Mouse (Mus musculus): ENCODE measurements around the gene Neurl2. TPM values are rescaled to one million over a fixed set of nuclear protein-coding genes. Genes with fewer than 3 reads are reported as not detected.

The Neurl2 gene
- total and polyA plus RNA-seq, 2 experiments, result 1.6 to 5.6 TPM

DNA sequence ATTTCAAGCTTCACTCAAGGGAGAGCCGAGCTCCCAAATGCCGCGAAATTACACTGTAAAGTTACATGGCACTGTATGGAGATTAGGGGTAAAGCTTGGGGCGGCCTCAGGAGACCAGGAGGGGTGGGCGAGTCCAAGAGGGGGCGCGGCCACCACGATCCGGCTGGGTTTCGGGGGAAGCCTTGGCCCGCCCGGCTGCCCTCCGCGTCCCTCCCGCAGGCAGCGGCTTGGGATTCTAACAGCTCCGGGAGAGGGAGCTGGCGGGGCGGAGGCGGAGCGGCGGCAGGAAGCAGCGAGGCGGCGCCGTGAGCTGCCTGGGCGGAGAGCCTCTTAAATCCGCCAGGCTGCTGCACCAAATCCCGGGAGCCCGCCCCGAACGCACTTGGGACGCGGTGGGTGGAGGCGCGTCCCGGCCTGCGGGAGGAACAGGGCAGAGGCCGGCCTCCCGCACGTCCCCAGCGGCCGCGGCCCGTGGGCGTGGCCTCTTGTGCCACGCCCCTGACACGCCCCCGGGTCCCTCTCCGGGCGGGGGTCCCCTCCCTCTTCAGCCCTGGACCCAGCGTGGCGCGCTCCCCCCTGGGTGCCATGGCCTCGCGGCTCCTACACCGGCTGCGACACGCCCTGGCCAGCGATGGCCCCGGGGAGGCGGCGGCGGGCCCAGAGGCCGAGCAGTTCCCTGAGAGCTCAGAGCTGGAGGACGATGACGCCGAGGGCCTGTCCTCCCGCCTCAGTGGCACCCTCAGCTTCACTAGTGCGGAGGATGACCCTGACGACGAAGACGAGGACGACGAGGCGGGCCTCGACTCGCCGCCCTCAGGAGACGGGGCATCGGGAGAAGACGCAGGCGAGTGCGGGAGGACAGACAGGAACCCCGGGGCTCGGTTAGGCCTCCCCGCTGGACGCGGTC is 47.5 kb downstream of the Neurl2 start, which contains the start of gene Snx21:
Gene Snx21 (plus strand): TSS at position 343 of the 907 bp plus-strand sequence.
- peak; percentile 87 for DNase-seq (ENCODE audit: extremely low read depth, low read depth, low spot score)
- peak within 1 kb of the TSS; percentile 90 for H3K4me3 ChIP-seq (ENCODE audit: insufficient read depth, low read depth, low read length)
- H3K79me2 ChIP-seq (ENCODE audit: control insufficient read depth, insufficient read depth, low read length), result no peaks in the 10 kb centered on the region
- WGBS, result under 1% methylated on average over 87 of the region's 89 CpGs
- peaks cover 11% of the 10 kb centered on the region for H3K4me1 ChIP-seq (ENCODE audit: control insufficient read depth, insufficient read depth, low read length)
- peak within 1 kb of the TSS; percentile 98 for H3K9ac ChIP-seq (ENCODE audit: low read depth, low read length)
- H3K27ac ChIP-seq (replicated peaks; ENCODE audit: insufficient read depth, low read depth, low read length), result peak within 1 kb of the TSS; percentile 88
- H3K27me3 ChIP-seq (ENCODE audit: control insufficient read depth, insufficient read depth, low read length), result no peaks in the 10 kb centered on the region
- H3K36me3 ChIP-seq (ENCODE audit: control insufficient read depth, insufficient read depth, low read length), result no peaks in the 10 kb centered on the region
- TF ChIP-seq POLR2A (IDR thresholded peaks at IDR 0.05; ENCODE audit: extremely low read depth, insufficient read depth, low read length), result peak; percentile 93
- peak; percentile 49 for TF ChIP-seq CTCF (IDR thresholded peaks at IDR 0.05; ENCODE audit: low read depth, low read length)

DNA sequence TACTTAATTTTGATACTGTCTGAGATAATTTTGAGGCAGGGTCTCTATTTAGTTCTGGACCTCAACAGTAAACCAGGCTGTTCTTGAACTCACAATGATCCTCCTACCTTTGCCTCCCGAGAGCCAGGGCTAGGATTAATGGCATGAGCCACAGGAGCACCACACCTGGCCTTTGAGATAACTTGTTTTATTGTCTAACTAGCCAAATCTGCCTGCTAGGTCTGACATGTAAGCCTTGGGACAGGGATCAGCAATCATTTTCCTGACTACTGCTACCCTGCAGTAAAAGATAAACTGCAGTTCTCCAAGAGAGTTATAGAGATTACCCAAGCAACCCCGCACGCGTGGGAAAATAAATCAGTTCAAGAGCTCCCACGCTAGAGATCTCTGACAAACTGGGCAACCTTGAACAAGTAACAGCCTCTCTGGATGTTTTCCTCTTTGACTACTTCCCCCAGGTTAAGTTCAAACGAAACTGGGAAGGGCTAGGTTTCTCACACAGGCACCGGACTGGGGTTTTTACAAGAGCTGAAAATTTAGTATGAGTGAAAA is 48.3 kb downstream of the Neurl2 start:
- H3K36me3 ChIP-seq (ENCODE audit: control insufficient read depth, insufficient read depth, low read length), result no peaks in the 10 kb centered on the region
- TF ChIP-seq CTCF (IDR thresholded peaks at IDR 0.05; ENCODE audit: low read depth, low read length) (no peak), POLR2A (IDR thresholded peaks at IDR 0.05; ENCODE audit: extremely low read depth, insufficient read depth, low read length) (no peak)
- no peaks in the 10 kb centered on the region for H3K27me3 ChIP-seq (ENCODE audit: control insufficient read depth, insufficient read depth, low read length)
- DNase-seq (ENCODE audit: extremely low read depth, low read depth, low spot score), result peak; percentile 38
- H3K27ac ChIP-seq (replicated peaks; ENCODE audit: insufficient read depth, low read depth, low read length), result peak overlapping the region; percentile 88; the same call in 1 of the 2 replicates
- H3K4me1 ChIP-seq (ENCODE audit: control insufficient read depth, insufficient read depth, low read length), result peaks cover 10% of the 10 kb centered on the region
- H3K4me3 ChIP-seq (ENCODE audit: insufficient read depth, low read depth, low read length), result peak overlapping the region; percentile 90
- H3K79me2 ChIP-seq (ENCODE audit: control insufficient read depth, insufficient read depth, low read length), result no peaks in the 10 kb centered on the region
- WGBS, result 4% methylated on average over 7 of the region's 7 CpGs
- peak overlapping the region; percentile 98 for H3K9ac ChIP-seq (ENCODE audit: low read depth, low read length)

DNA sequence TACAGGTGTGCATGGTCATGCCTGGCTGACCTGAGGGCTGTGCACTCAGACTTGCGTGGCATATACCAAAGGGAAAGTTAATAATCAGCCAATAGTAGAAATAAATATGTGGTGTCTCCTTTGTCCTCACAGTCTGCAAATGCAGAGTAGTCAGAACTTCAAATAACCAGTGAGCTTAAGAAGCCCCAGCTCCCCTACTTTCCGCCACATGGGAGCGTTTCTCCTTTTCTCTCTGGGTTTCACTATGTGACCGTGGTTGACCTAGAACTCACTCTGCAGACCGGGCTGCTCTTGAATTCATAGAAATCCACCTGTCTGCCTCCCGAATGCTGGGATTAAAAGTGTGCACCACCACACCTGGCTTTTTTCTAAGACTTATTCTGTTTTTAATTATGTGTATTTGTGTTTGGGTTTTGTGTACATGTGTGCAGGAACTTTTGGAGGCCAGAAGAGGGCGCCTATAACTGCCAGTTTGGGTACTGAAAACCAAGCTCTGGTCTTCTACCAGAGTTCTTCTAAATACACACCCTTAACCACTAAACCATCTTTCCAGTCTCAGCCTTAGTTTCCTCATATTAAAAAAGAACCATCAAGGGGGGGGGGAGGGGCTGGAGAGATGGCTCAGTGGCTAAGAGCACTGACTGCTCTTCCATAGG is 49.2 kb downstream of the Neurl2 start:
- WGBS, result 75% methylated on average over 7 of the region's 7 CpGs

DNA sequence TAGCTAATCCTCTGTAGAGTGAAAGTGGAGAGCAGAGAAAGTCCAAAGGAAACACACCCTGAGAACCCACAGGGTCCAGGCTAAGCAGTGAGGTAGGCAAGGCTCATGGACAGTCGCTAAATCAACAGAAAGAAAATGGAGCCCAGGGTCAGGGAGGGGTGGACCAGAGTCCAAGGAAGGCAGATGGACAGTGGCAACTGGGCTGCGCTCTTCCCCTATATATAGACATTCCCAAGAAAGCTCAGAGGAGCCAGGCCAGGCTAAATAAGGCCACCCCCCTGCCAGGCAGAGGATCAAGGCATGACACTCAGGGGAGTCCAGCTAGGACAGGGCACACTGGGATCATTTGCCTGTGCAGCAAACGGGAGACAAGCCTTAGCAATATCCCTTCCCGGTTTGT is 51.4 kb downstream of the Neurl2 start:
- Histone ChIP-seq H3K79me2 (ENCODE audit: control insufficient read depth, insufficient read depth, low read length) (no peaks in the 10 kb centered on the region), H3K27ac (replicated peaks; ENCODE audit: insufficient read depth, low read depth, low read length) (no peak overlapping the region), H3K4me3 (ENCODE audit: insufficient read depth, low read depth, low read length) (no peak overlapping the region), H3K36me3 (ENCODE audit: control insufficient read depth, insufficient read depth, low read length) (no peaks in the 10 kb centered on the region), H3K4me1 (ENCODE audit: control insufficient read depth, insufficient read depth, low read length) (peaks cover 8% of the 10 kb centered on the region), H3K9ac (ENCODE audit: low read depth, low read length) (no peak overlapping the region), H3K27me3 (ENCODE audit: control insufficient read depth, insufficient read depth, low read length) (no peaks in the 10 kb centered on the region)
- no peak for DNase-seq (ENCODE audit: extremely low read depth, low read depth, low spot score)
- TF ChIP-seq POLR2A (IDR thresholded peaks at IDR 0.05; ENCODE audit: extremely low read depth, insufficient read depth, low read length), result no peak
- TF ChIP-seq CTCF (IDR thresholded peaks at IDR 0.05; ENCODE audit: low read depth, low read length), result no peak
- WGBS, result 75% methylated on average over 4 of the region's 4 CpGs

More for the DNA sequence above, 49.2 kb downstream of the Neurl2 start:
- Histone ChIP-seq H3K4me3 (ENCODE audit: insufficient read depth, low read depth, low read length) (no peak overlapping the region), H3K36me3 (ENCODE audit: control insufficient read depth, insufficient read depth, low read length) (no peaks in the 10 kb centered on the region), H3K79me2 (ENCODE audit: control insufficient read depth, insufficient read depth, low read length) (no peaks in the 10 kb centered on the region), H3K27me3 (ENCODE audit: control insufficient read depth, insufficient read depth, low read length) (no peaks in the 10 kb centered on the region), H3K9ac (ENCODE audit: low read depth, low read length) (no peak overlapping the region), H3K27ac (replicated peaks; ENCODE audit: insufficient read depth, low read depth, low read length) (no peak overlapping the region), H3K4me1 (ENCODE audit: control insufficient read depth, insufficient read depth, low read length) (peaks cover 10% of the 10 kb centered on the region)
- TF ChIP-seq POLR2A (IDR thresholded peaks at IDR 0.05; ENCODE audit: extremely low read depth, insufficient read depth, low read length), result no peak
- TF ChIP-seq CTCF (IDR thresholded peaks at IDR 0.05; ENCODE audit: low read depth, low read length), result peak; percentile 23; the same call in 1 of the 2 replicates
- peak; percentile 31 for DNase-seq (ENCODE audit: extremely low read depth, low read depth, low spot score)

Other genes with a start within 250 kb of the Neurl2 start
- gene Wfdc6a, start 248.0 kb downstream of the Neurl2 start, total RNA-seq (2014; rRNA removed), result not detected in 2 replicates
- gene Wfdc6a, start 248.0 kb downstream of the Neurl2 start, polyA plus RNA-seq (2012; rRNA removed), result 0.11 TPM in 1 of 2 replicates, not detected in the other
- not detected in 2 replicates for gene Eppin, start 239.9 kb downstream of the Neurl2 start, total RNA-seq (2014; rRNA removed)
- gene Eppin, start 239.9 kb downstream of the Neurl2 start, polyA plus RNA-seq (2012; rRNA removed), result not detected in 2 replicates
- not detected in 2 replicates for gene Wfdc6b, start 219.9 kb downstream of the Neurl2 start, total RNA-seq (2014; rRNA removed)
- not detected in 2 replicates for gene Wfdc6b, start 219.9 kb downstream of the Neurl2 start, polyA plus RNA-seq (2012; rRNA removed)
- not detected in 2 replicates for gene Wfdc8, start 219.8 kb downstream of the Neurl2 start, total RNA-seq (2014; rRNA removed)
- not detected in 2 replicates for gene Wfdc8, start 219.8 kb downstream of the Neurl2 start, polyA plus RNA-seq (2012; rRNA removed)
- gene Wfdc16, start 194.7 kb downstream of the Neurl2 start, total RNA-seq (2014; rRNA removed), result not detected in 2 replicates
- 0.07 TPM in 1 of 2 replicates, not detected in the other for gene Wfdc16, start 194.7 kb downstream of the Neurl2 start, polyA plus RNA-seq (2012; rRNA removed)
- gene Wfdc10, start 177.4 kb downstream of the Neurl2 start, total RNA-seq (2014; rRNA removed), result not detected in 2 replicates
- not detected in 2 replicates for gene Wfdc10, start 177.4 kb downstream of the Neurl2 start, polyA plus RNA-seq (2012; rRNA removed)
- not detected in 2 replicates for gene Wfdc9, start 176.9 kb downstream of the Neurl2 start, total RNA-seq (2014; rRNA removed)
- not detected in 2 replicates for gene Wfdc9, start 176.9 kb downstream of the Neurl2 start, polyA plus RNA-seq (2012; rRNA removed)
- not detected in 2 replicates for gene Wfdc11, start 159.4 kb downstream of the Neurl2 start, total RNA-seq (2014; rRNA removed)
- not detected in 2 replicates for gene Wfdc11, start 159.4 kb downstream of the Neurl2 start, polyA plus RNA-seq (2012; rRNA removed)
- gene Wfdc13, start 148.3 kb downstream of the Neurl2 start, total RNA-seq (2014; rRNA removed), result not detected in 2 replicates
- gene Wfdc13, start 148.3 kb downstream of the Neurl2 start, polyA plus RNA-seq (2012; rRNA removed), result not detected in 2 replicates
- not detected in 2 replicates for gene Spint4, start 135.0 kb downstream of the Neurl2 start, total RNA-seq (2014; rRNA removed)
- gene Spint4, start 135.0 kb downstream of the Neurl2 start, polyA plus RNA-seq (2012; rRNA removed), result not detected in 2 replicates
- not detected in 2 replicates for gene Spint5, start 118.2 kb downstream of the Neurl2 start, total RNA-seq (2014; rRNA removed)
- gene Spint5, start 118.2 kb downstream of the Neurl2 start, polyA plus RNA-seq (2012; rRNA removed), result not detected in 2 replicates
- gene Wfdc3, start 87.5 kb downstream of the Neurl2 start, total RNA-seq (2014; rRNA removed), result 0.09 and 0.81 TPM in 2 replicates
- gene Wfdc3, start 87.5 kb downstream of the Neurl2 start, polyA plus RNA-seq (2012; rRNA removed), result 0.07 and 0.21 TPM in 2 replicates
- 11.8 and 12.9 TPM in 2 replicates for gene Dnttip1, start 87.5 kb downstream of the Neurl2 start, total RNA-seq (2014; rRNA removed)
- 11.9 and 17.6 TPM in 2 replicates for gene Dnttip1, start 87.5 kb downstream of the Neurl2 start, polyA plus RNA-seq (2012; rRNA removed)
- 0.18 and 1.9 TPM in 2 replicates for gene Ube2c, start 63.6 kb downstream of the Neurl2 start, total RNA-seq (2014; rRNA removed)
- 1.2 and 1.5 TPM in 2 replicates for gene Ube2c, start 63.6 kb downstream of the Neurl2 start, polyA plus RNA-seq (2012; rRNA removed)
- gene Tnnc2, start 53.5 kb downstream of the Neurl2 start, total RNA-seq (2014; rRNA removed), result 6.1 TPM in 1 of 2 replicates, not detected in the other
- gene Tnnc2, start 53.5 kb downstream of the Neurl2 start, polyA plus RNA-seq (2012; rRNA removed), result not detected in 2 replicates
- 10.8 and 12.6 TPM in 2 replicates for gene Snx21, start 47.6 kb downstream of the Neurl2 start, total RNA-seq (2014; rRNA removed)
- 14.4 and 14.6 TPM in 2 replicates for gene Snx21, start 47.6 kb downstream of the Neurl2 start, polyA plus RNA-seq (2012; rRNA removed)
- 19.4 and 25.8 TPM in 2 replicates for gene Acot8, start 28.6 kb downstream of the Neurl2 start, total RNA-seq (2014; rRNA removed)
- 46.1 and 53.2 TPM in 2 replicates for gene Acot8, start 28.6 kb downstream of the Neurl2 start, polyA plus RNA-seq (2012; rRNA removed)
- 0.83 and 1.1 TPM in 2 replicates for gene Zswim3, start 28.4 kb downstream of the Neurl2 start, total RNA-seq (2014; rRNA removed)
- gene Zswim3, start 28.4 kb downstream of the Neurl2 start, polyA plus RNA-seq (2012; rRNA removed), result 0.73 and 0.82 TPM in 2 replicates
- 0.55 and 0.81 TPM in 2 replicates for gene Zswim1, start 10.8 kb downstream of the Neurl2 start, total RNA-seq (2014; rRNA removed)
- gene Zswim1, start 10.8 kb downstream of the Neurl2 start, polyA plus RNA-seq (2012; rRNA removed), result 3.2 and 4.4 TPM in 2 replicates
- 0.18 TPM in 1 of 2 replicates, not detected in the other for gene Spata25, start 4.9 kb downstream of the Neurl2 start, total RNA-seq (2014; rRNA removed)
- gene Spata25, start 4.9 kb downstream of the Neurl2 start, polyA plus RNA-seq (2012; rRNA removed), result not detected in 2 replicates
- 112 and 135 TPM in 2 replicates for gene Ctsa, start 583 bp downstream of the Neurl2 start, total RNA-seq (2014; rRNA removed)
- 164 and 279 TPM in 2 replicates for gene Ctsa, start 583 bp downstream of the Neurl2 start, polyA plus RNA-seq (2012; rRNA removed)
- 21.7 and 22.1 TPM in 2 replicates for gene Pltp, start 24.3 kb upstream of the Neurl2 start, total RNA-seq (2014; rRNA removed)
- gene Pltp, start 24.3 kb upstream of the Neurl2 start, polyA plus RNA-seq (2012; rRNA removed), result 49.7 and 92.8 TPM in 2 replicates
- gene Pcif1, start 45.8 kb upstream of the Neurl2 start, total RNA-seq (2014; rRNA removed), result 9.1 and 12.9 TPM in 2 replicates
- gene Pcif1, start 45.8 kb upstream of the Neurl2 start, polyA plus RNA-seq (2012; rRNA removed), result 20.2 and 21.3 TPM in 2 replicates
- gene Zfp335, start 78.3 kb upstream of the Neurl2 start, total RNA-seq (2014; rRNA removed), result 2.4 and 4.0 TPM in 2 replicates
- 13.5 and 18.9 TPM in 2 replicates for gene Zfp335, start 78.3 kb upstream of the Neurl2 start, polyA plus RNA-seq (2012; rRNA removed)
- 0.20 and 0.65 TPM in 2 replicates for gene Mmp9, start 107.3 kb upstream of the Neurl2 start, total RNA-seq (2014; rRNA removed)
- gene Mmp9, start 107.3 kb upstream of the Neurl2 start, polyA plus RNA-seq (2012; rRNA removed), result 0.55 and 0.70 TPM in 2 replicates
- gene Slc12a5, start 127.3 kb upstream of the Neurl2 start, total RNA-seq (2014; rRNA removed), result 0.46 and 0.54 TPM in 2 replicates
- gene Slc12a5, start 127.3 kb upstream of the Neurl2 start, polyA plus RNA-seq (2012; rRNA removed), result 0.85 and 1.1 TPM in 2 replicates
- 4.3 and 6.8 TPM in 2 replicates for gene Ncoa5, start 201.4 kb upstream of the Neurl2 start, total RNA-seq (2014; rRNA removed)
- gene Ncoa5, start 201.4 kb upstream of the Neurl2 start, polyA plus RNA-seq (2012; rRNA removed), result 9.2 and 11.5 TPM in 2 replicates
- 0.74 and 1.7 TPM in 2 replicates for gene Cd40, start 222.2 kb upstream of the Neurl2 start, total RNA-seq (2014; rRNA removed)
- gene Cd40, start 222.2 kb upstream of the Neurl2 start, polyA plus RNA-seq (2012; rRNA removed), result 0.37 and 1.0 TPM in 2 replicates